10 mouse cellular contexts compared by ENCODE assay signal in genomic region chr5:125157375-125158033, GRCm38 (mm10). TPM values are rescaled to one million over a fixed set of nuclear protein-coding genes. Genes with fewer than 3 reads are reported as not detected.
DNase-seq lines count a peak whose midpoint lies in the region; ATAC-seq and TF ChIP-seq lines count a peak whose summit lies in the region.
"Had no signal": no experiment of that assay in that cellular context is flagged by ENCODE, and none has a peak within 500 bp of the region (broad histone marks: within the 10 kb centered on the region; RNA-seq: fewer than 3 reads in every experiment).

No protein-coding gene starts in this region.

- no peak overlapping the region for H3K4me3 ChIP-seq in lung, embryonic 16.5 days (ENCODE audit: low read length)
- no peak overlapping the region for H3K4me3 ChIP-seq in lung, adult 2 months (replicated peaks; ENCODE audit: extremely low read depth, low read depth, low read length)
- H3K4me3 ChIP-seq in limb, embryonic 15.5 days = no peak overlapping the region
- no peak overlapping the region for H3K4me3 ChIP-seq in stomach, embryonic 15.5 days (replicated peaks)

- TF ChIP-seq CTCF in lung, adult 2 months (IDR thresholded peaks at IDR 0.05; ENCODE audit: insufficient read depth, low read length) = no peak

- peak; percentile 60 for DNase-seq in adrenal gland, adult 2 months
- no peak for DNase-seq in adrenal gland, postnatal 10 days
- DNase-seq in lung, adult 2 months = no peak
- no peak for DNase-seq in left cerebral cortex, postnatal 4 days
- DNase-seq: layer of hippocampus, adult 9-11 months; thymus, adult 2 months had no signal

- no peak for ATAC-seq in lung, embryonic 16.5 days (ENCODE audit: low read depth)
- ATAC-seq in limb, embryonic 15.5 days (ENCODE audit: insufficient number of reproducible peaks, low FRiP score, low TSS enrichment, low read depth) = no peak
- ATAC-seq in stomach, embryonic 15.5 days (ENCODE audit: insufficient read depth, low FRiP score, low read depth) = no peak
- ATAC-seq in activated CD4-positive, CD25-positive, alpha-beta regulatory T cell, adult 4 months = no peak

- H3K9me3 ChIP-seq in lung, embryonic 16.5 days (ENCODE audit: control insufficient read depth, low read length) = no peaks in the 10 kb centered on the region
- no peaks in the 10 kb centered on the region for H3K9me3 ChIP-seq in limb, embryonic 15.5 days
- no peaks in the 10 kb centered on the region for H3K9me3 ChIP-seq in stomach, embryonic 15.5 days

- no peaks in the 10 kb centered on the region for H3K27me3 ChIP-seq in lung, embryonic 16.5 days (ENCODE audit: control insufficient read depth, insufficient read depth, low read depth, low read length)
- H3K27me3 ChIP-seq in limb, embryonic 15.5 days = no peaks in the 10 kb centered on the region
- H3K27me3 ChIP-seq in stomach, embryonic 15.5 days (replicated peaks) = no peaks in the 10 kb centered on the region

- intact Hi-C loops in left cerebral cortex, postnatal 4 days (cut with DNase I) = loop anchor here (10.0 kb wide), 1 partner anchor 107 kb away; no protein-coding TSS in a partner anchor

- TF ChIP-seq POLR2A in lung, adult 2 months (IDR thresholded peaks at IDR 0.05; ENCODE audit: borderline replicate concordance, extremely low read depth, low read depth, low read length) = no peak

- 48% methylated on average over 8 of the region's 8 CpGs for WGBS in lung, embryonic 16.5 days
- 66% methylated on average over 8 of the region's 8 CpGs for whole genome bisulfite sequencing in lung, adult 2 months
- WGBS in limb, embryonic 15.5 days = 51% methylated on average over 8 of the region's 8 CpGs
- WGBS in stomach, embryonic 15.5 days = 45% methylated on average over 8 of the region's 8 CpGs

- no peak overlapping the region for H3K4me2 ChIP-seq in lung, embryonic 16.5 days (ENCODE audit: low read depth, low read length)
- H3K4me2 ChIP-seq in limb, embryonic 15.5 days = peak overlapping the region; percentile 39; the same call in 1 of the 2 replicates
- peak overlapping the region; percentile 43; the same call in 1 of the 2 replicates for H3K4me2 ChIP-seq in stomach, embryonic 15.5 days

- H3K36me3 ChIP-seq in lung, embryonic 16.5 days (ENCODE audit: control insufficient read depth, insufficient read depth, low read length) = no peaks in the 10 kb centered on the region
- H3K36me3 ChIP-seq in limb, embryonic 15.5 days = 0 out of 2 replicates have a peak, but pooled peaks cover 3% of the 10 kb centered on the region
- H3K36me3 ChIP-seq in stomach, embryonic 15.5 days = 0 out of 2 replicates have a peak, but pooled peaks cover 2% of the 10 kb centered on the region

- H3K9ac ChIP-seq in lung, embryonic 16.5 days (ENCODE audit: low read length) = peak overlapping the region; percentile 19; the same call in 1 of the 2 replicates
- no peak overlapping the region for H3K9ac ChIP-seq in limb, embryonic 15.5 days
- no peak overlapping the region for H3K9ac ChIP-seq in stomach, embryonic 15.5 days

- peak overlapping the region; percentile 34; the same call in 1 of the 2 replicates for H3K27ac ChIP-seq in lung, embryonic 16.5 days (ENCODE audit: low read length)
- H3K27ac ChIP-seq in limb, embryonic 15.5 days = peak overlapping the region; percentile 83
- peak overlapping the region; percentile 83; the same call in 1 of the 2 replicates for H3K27ac ChIP-seq in stomach, embryonic 15.5 days

- H3K4me1 ChIP-seq in lung, embryonic 16.5 days (replicated peaks; ENCODE audit: control insufficient read depth, insufficient read depth, low read length) = peaks cover 56% of the 10 kb centered on the region
- H3K4me1 ChIP-seq in lung, adult 2 months (ENCODE audit: control insufficient read depth, insufficient read depth, low read length) = peaks cover 31% of the 10 kb centered on the region
- H3K4me1 ChIP-seq in limb, embryonic 15.5 days = peaks cover 88% of the 10 kb centered on the region
- peaks cover 80% of the 10 kb centered on the region for H3K4me1 ChIP-seq in stomach, embryonic 15.5 days

RNA-seq across cellular contexts. Expression of gene Ncor2, which starts 21.5 kb away (rescaled TPM):
- 100 to 1,000 TPM; 149 to 340 TPM for total RNA-seq in adrenal gland, adult 2 months (2021)
- polyA plus RNA-seq in adrenal gland, adult 2 months (2012; rRNA removed) = 183 and 229 TPM in 2 replicates
- total RNA-seq in adrenal gland, postnatal 10 days (2021) = 100 to 1,000 TPM; 125 to 153 TPM
- 20.3 and 27.3 TPM in 2 replicates for polyA plus RNA-seq in lung, embryonic 16.5 days (2015; fragmentation: Nextera tagmentation; extraction: Ambion mirVana)
- polyA plus RNA-seq in lung, adult 2 months (2012; rRNA removed) = 65.5 and 78.9 TPM in 2 replicates
- polyA plus RNA-seq in limb, embryonic 15.5 days (2015; fragmentation: Nextera tagmentation; extraction: Ambion mirVana) = 32.7 and 34.1 TPM in 2 replicates
- 26.7 and 32.5 TPM in 2 replicates for polyA plus RNA-seq in stomach, embryonic 15.5 days (2015; fragmentation: Nextera tagmentation; extraction: Ambion mirVana)
- total RNA-seq in left cerebral cortex, postnatal 4 days (2021) = 100 to 1,000 TPM; 110 to 115 TPM
- polyA plus RNA-seq in activated CD4-positive, CD25-positive, alpha-beta regulatory T cell, adult 4 months (2017; shearing (Covaris generic)) = 1 to 10 TPM; 2.9 to 8.0 TPM
